Mouse (Mus musculus) small intestine, adult 2 months (tissue): Measurements from ENCODE around the gene Usp7.

Source experiments
- CTCF ChIP-seq: fragments of 200-500 bp; IDR thresholded peaks from 2 replicates; pipeline ENCODE4 v1.5.1; 2012; ENCODE audit warnings: low read depth, mild to moderate bottlenecking, control low read depth, inconsistent platforms, low read length, moderate library complexity, mixed read lengths; ENCODE audit not compliant: insufficient replicate concordance, insufficient read length; ENCODE audit errors: extremely low read depth
- POLR2A ChIP-seq: fragments of 200-500 bp; IDR thresholded peaks from 2 replicates; pipeline ENCODE4 v1.6.1; 2012; ENCODE audit warnings: low read depth, mild to moderate bottlenecking, control low read depth, inconsistent platforms, low read length, moderate library complexity

- TF ChIP-seq CTCF (no peak), POLR2A (no peak)
Observed at GRCm38 (mm10) chr16:8675559-8675958, 116.5 kb downstream of the Usp7 start.
